Mouse (Mus musculus): Measurements from ENCODE around the gene Grm1. TPM values are rescaled to one million over a fixed set of nuclear protein-coding genes. Genes with fewer than 3 reads are reported as not detected.

Grm1 gene
- total and polyA plus RNA-seq, 2 experiments = not detected

- H3K4me3 ChIP-seq (ENCODE audit: insufficient read depth, low read depth, low read length) = no peak overlapping the region
- H3K79me2 ChIP-seq (ENCODE audit: control insufficient read depth, insufficient read depth, low read length) = no peaks in the 10 kb centered on the region
- TF ChIP-seq POLR2A (IDR thresholded peaks at IDR 0.05; ENCODE audit: extremely low read depth, insufficient read depth, low read length) = no peak
- TF ChIP-seq CTCF (IDR thresholded peaks at IDR 0.05; ENCODE audit: low read depth, low read length) = no peak
- WGBS = 88% methylated on average over 3 of the region's 3 CpGs
- H3K4me1 ChIP-seq (ENCODE audit: control insufficient read depth, insufficient read depth, low read length) = no peaks in the 10 kb centered on the region
- H3K27ac ChIP-seq (replicated peaks; ENCODE audit: insufficient read depth, low read depth, low read length) = no peak overlapping the region
- H3K27me3 ChIP-seq (ENCODE audit: control insufficient read depth, insufficient read depth, low read length) = no peaks in the 10 kb centered on the region; the same call in 1 of the 2 replicates
- DNase-seq (ENCODE audit: extremely low read depth, low read depth, low spot score) = no peak
- no peak overlapping the region for H3K9ac ChIP-seq (ENCODE audit: low read depth, low read length)
- H3K36me3 ChIP-seq (ENCODE audit: control insufficient read depth, insufficient read depth, low read length) = no peaks in the 10 kb centered on the region
Measured at GRCm38 (mm10) chr10:10785122-10785521, 297.0 kb downstream of the Grm1 start.

GRCm38 (mm10) chr10:10774827-10775226, 307.3 kb downstream of the Grm1 start:
- Histone ChIP-seq H3K27me3 (ENCODE audit: control insufficient read depth, insufficient read depth, low read length) (no peaks in the 10 kb centered on the region; the same call in 1 of the 2 replicates), H3K27ac (replicated peaks; ENCODE audit: insufficient read depth, low read depth, low read length) (no peak overlapping the region), H3K9ac (ENCODE audit: low read depth, low read length) (no peak overlapping the region), H3K79me2 (ENCODE audit: control insufficient read depth, insufficient read depth, low read length) (no peaks in the 10 kb centered on the region), H3K4me3 (ENCODE audit: insufficient read depth, low read depth, low read length) (no peak overlapping the region), H3K36me3 (ENCODE audit: control insufficient read depth, insufficient read depth, low read length) (no peaks in the 10 kb centered on the region), H3K4me1 (ENCODE audit: control insufficient read depth, insufficient read depth, low read length) (no peaks in the 10 kb centered on the region)
- TF ChIP-seq POLR2A (IDR thresholded peaks at IDR 0.05; ENCODE audit: extremely low read depth, insufficient read depth, low read length) = no peak
- no peak for TF ChIP-seq CTCF (IDR thresholded peaks at IDR 0.05; ENCODE audit: low read depth, low read length)
- no peak for DNase-seq (ENCODE audit: extremely low read depth, low read depth, low spot score)
- WGBS = 76% methylated on average over 1 of the region's 1 CpGs

GRCm38 (mm10) chr10:10763015-10763414, 319.1 kb downstream of the Grm1 start:
- no peaks in the 10 kb centered on the region for H3K79me2 ChIP-seq (ENCODE audit: control insufficient read depth, insufficient read depth, low read length)
- no peaks in the 10 kb centered on the region for H3K4me1 ChIP-seq (ENCODE audit: control insufficient read depth, insufficient read depth, low read length)
- no peaks in the 10 kb centered on the region for H3K27me3 ChIP-seq (ENCODE audit: control insufficient read depth, insufficient read depth, low read length)
- TF ChIP-seq POLR2A (IDR thresholded peaks at IDR 0.05; ENCODE audit: extremely low read depth, insufficient read depth, low read length) (no peak), CTCF (IDR thresholded peaks at IDR 0.05; ENCODE audit: low read depth, low read length) (no peak)
- no peak overlapping the region for H3K27ac ChIP-seq (replicated peaks; ENCODE audit: insufficient read depth, low read depth, low read length)
- H3K4me3 ChIP-seq (ENCODE audit: insufficient read depth, low read depth, low read length) = no peak overlapping the region
- WGBS = 80% methylated on average over 4 of the region's 4 CpGs
- DNase-seq (ENCODE audit: extremely low read depth, low read depth, low spot score) = no peak
- H3K36me3 ChIP-seq (ENCODE audit: control insufficient read depth, insufficient read depth, low read length) = no peaks in the 10 kb centered on the region
- H3K9ac ChIP-seq (ENCODE audit: low read depth, low read length) = no peak overlapping the region

GRCm38 (mm10) chr10:10761274-10761673, 320.9 kb downstream of the Grm1 start:
- Histone ChIP-seq H3K4me3 (ENCODE audit: insufficient read depth, low read depth, low read length) (no peak overlapping the region), H3K9ac (ENCODE audit: low read depth, low read length) (no peak overlapping the region), H3K27me3 (ENCODE audit: control insufficient read depth, insufficient read depth, low read length) (no peaks in the 10 kb centered on the region), H3K27ac (replicated peaks; ENCODE audit: insufficient read depth, low read depth, low read length) (no peak overlapping the region), H3K79me2 (ENCODE audit: control insufficient read depth, insufficient read depth, low read length) (no peaks in the 10 kb centered on the region), H3K4me1 (ENCODE audit: control insufficient read depth, insufficient read depth, low read length) (no peaks in the 10 kb centered on the region), H3K36me3 (ENCODE audit: control insufficient read depth, insufficient read depth, low read length) (no peaks in the 10 kb centered on the region)
- 8% methylated on average over 1 of the region's 1 CpGs for WGBS
- no peak for TF ChIP-seq CTCF (IDR thresholded peaks at IDR 0.05; ENCODE audit: low read depth, low read length)
- no peak for TF ChIP-seq POLR2A (IDR thresholded peaks at IDR 0.05; ENCODE audit: extremely low read depth, insufficient read depth, low read length)
- peak; percentile 66 for DNase-seq (ENCODE audit: extremely low read depth, low read depth, low spot score)

GRCm38 (mm10) chr10:10760801-10761200, 321.4 kb downstream of the Grm1 start:
- Histone ChIP-seq H3K4me3 (ENCODE audit: insufficient read depth, low read depth, low read length) (no peak overlapping the region), H3K9ac (ENCODE audit: low read depth, low read length) (no peak overlapping the region), H3K79me2 (ENCODE audit: control insufficient read depth, insufficient read depth, low read length) (no peaks in the 10 kb centered on the region), H3K36me3 (ENCODE audit: control insufficient read depth, insufficient read depth, low read length) (no peaks in the 10 kb centered on the region), H3K4me1 (ENCODE audit: control insufficient read depth, insufficient read depth, low read length) (no peaks in the 10 kb centered on the region), H3K27me3 (ENCODE audit: control insufficient read depth, insufficient read depth, low read length) (no peaks in the 10 kb centered on the region), H3K27ac (replicated peaks; ENCODE audit: insufficient read depth, low read depth, low read length) (no peak overlapping the region)
- 69% methylated on average over 2 of the region's 2 CpGs for WGBS
- TF ChIP-seq POLR2A (IDR thresholded peaks at IDR 0.05; ENCODE audit: extremely low read depth, insufficient read depth, low read length) (no peak), CTCF (IDR thresholded peaks at IDR 0.05; ENCODE audit: low read depth, low read length) (no peak)
- DNase-seq (ENCODE audit: extremely low read depth, low read depth, low spot score) = no peak

- Histone ChIP-seq H3K36me3 (ENCODE audit: control insufficient read depth, insufficient read depth, low read length) (no peaks in the 10 kb centered on the region), H3K4me3 (ENCODE audit: insufficient read depth, low read depth, low read length) (no peak overlapping the region), H3K9ac (ENCODE audit: low read depth, low read length) (no peak overlapping the region), H3K27me3 (ENCODE audit: control insufficient read depth, insufficient read depth, low read length) (no peaks in the 10 kb centered on the region), H3K79me2 (ENCODE audit: control insufficient read depth, insufficient read depth, low read length) (no peaks in the 10 kb centered on the region), H3K4me1 (ENCODE audit: control insufficient read depth, insufficient read depth, low read length) (no peaks in the 10 kb centered on the region), H3K27ac (replicated peaks; ENCODE audit: insufficient read depth, low read depth, low read length) (no peak overlapping the region)
- DNase-seq (ENCODE audit: extremely low read depth, low read depth, low spot score) = no peak
- WGBS = 71% methylated on average over 1 of the region's 1 CpGs
- TF ChIP-seq CTCF (IDR thresholded peaks at IDR 0.05; ENCODE audit: low read depth, low read length) = no peak
- no peak for TF ChIP-seq POLR2A (IDR thresholded peaks at IDR 0.05; ENCODE audit: extremely low read depth, insufficient read depth, low read length)
Measured at GRCm38 (mm10) chr10:10751033-10751432, 331.1 kb downstream of the Grm1 start.
